Mouse (Mus musculus) midbrain, embryonic 10.5 days (tissue): ENCODE data around the gene Gfi1b. TPM values are rescaled to one million over a fixed set of nuclear protein-coding genes. Genes with fewer than 3 reads are reported as not detected.

ENCODE experiments used
- DNase-seq: peaks from one replicate; pipeline ENCODE4 v3.0.0-alpha.2; 2017; ENCODE audit warnings: low spot score
- H3K27ac ChIP-seq: fragments of 300-500 bp; sonication (generic); replicated peaks from 2 replicates; pipeline ENCODE4 v1.5.1; 2016; ENCODE audit warnings: mild to moderate bottlenecking
- H3K27me3 ChIP-seq: fragments of 300-500 bp; sonication (generic); 2 replicates; pipeline ENCODE4 v1.6.1; 2016; ENCODE audit warnings: low read depth, mild to moderate bottlenecking; ENCODE audit not compliant: poor library complexity, severe bottlenecking
- H3K36me3 ChIP-seq: fragments of 300-500 bp; sonication (generic); 2 replicates; pipeline ENCODE4 v1.6.1; 2016; ENCODE audit warnings: mild to moderate bottlenecking, moderate library complexity
- H3K4me1 ChIP-seq: fragments of 300-500 bp; sonication (generic); 2 replicates; pipeline ENCODE4 v1.6.1; 2016
- H3K4me3 ChIP-seq: fragments of 300-500 bp; sonication (generic); 2 replicates; pipeline ENCODE4 v1.5.1; 2016; ENCODE audit warnings: mild to moderate bottlenecking, moderate library complexity
- H3K9me3 ChIP-seq: fragments of 300-500 bp; sonication (generic); replicated peaks from 2 replicates; pipeline ENCODE4 v1.6.1; 2016; ENCODE audit warnings: mild to moderate bottlenecking
- WGBS: fragments of 180-500 bp; shearing (Covaris S2); methylation state at CpG from one replicate; pipeline ENCODE4 v1.1.7; 2016; 5-methylcytosine and 5-hydroxymethylcytosine counted together
- polyA plus RNA-seq: library from polyadenylated mRNA; unstranded; fragments of >200 nt; fragmentation: Nextera tagmentation; extraction: Ambion mirVana; gene quantifications from 2 replicates; pipeline ENCODE4 v1.2.1, GENCODE M21; 2016

Gfi1b gene
- polyA plus RNA-seq, 1 experiment from 2014 or later, result 4.3 TPM

DNA sequence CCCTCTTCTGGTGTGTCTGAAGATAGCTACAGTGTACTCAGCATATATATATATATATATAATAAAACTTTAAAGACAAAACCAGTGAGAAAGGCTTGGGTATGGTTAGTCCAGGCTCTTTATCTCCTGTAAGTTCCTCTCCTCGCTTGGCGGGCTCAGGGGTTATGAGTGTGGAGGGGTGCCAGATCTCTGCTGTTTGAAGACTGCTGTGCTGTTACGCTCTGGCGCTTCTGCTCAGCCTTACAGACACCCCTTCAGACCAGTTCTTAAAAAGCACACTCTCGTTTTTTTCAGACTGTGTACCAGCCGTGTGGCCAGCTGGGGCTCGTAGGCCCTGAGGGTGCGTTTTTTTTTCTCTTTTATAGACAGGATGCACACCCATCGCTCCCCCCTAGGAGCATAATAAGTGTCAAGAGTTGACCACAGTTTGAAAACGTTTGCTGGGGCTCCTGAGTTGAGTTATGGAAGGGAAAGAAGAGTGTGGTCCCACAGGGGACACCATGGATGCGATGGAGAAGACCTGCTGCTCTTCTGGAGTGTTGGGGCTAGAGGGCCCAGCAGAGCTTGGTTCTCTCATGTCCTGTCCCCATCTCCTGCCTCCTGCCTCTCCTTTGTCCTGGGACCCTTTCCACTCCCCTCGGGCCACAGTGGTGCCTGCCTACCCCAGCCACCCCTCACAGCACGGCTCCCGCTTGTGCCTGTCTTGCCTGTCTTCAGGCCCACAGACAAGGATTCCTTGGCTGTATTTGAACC is 15.8 kb downstream of the Gfi1b start:
- Histone ChIP-seq H3K27me3 (no peaks in the 10 kb centered on the region), H3K9me3 (no peaks in the 10 kb centered on the region), H3K36me3 (no peaks in the 10 kb centered on the region), H3K4me1 (peaks cover 16% of the 10 kb centered on the region), H3K27ac (no peak overlapping the region), H3K4me3 (no peak overlapping the region)
- WGBS, result 79% methylated on average over 14 of the region's 14 CpGs
- DNase-seq, result no peak

DNA sequence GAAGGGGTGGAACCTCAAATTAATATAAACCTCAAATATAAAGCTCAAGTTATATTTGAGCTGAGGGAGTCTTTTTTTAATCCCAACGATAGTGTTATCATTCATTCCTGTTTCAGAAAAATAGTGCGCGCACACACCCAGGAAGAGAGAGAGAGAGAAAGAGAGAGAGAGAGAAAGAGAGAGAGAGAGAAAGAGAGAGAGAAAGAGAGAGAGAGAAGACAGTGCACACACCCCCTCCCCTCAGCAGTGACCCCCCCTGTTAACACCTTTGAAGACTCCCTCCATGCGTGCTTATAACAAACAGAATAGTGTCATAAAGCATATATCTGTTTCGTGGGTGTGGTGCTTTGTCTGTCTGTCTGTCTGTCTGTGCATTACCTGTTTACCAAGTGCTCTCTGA is 18.2 kb downstream of the Gfi1b start:
- 95% methylated on average over 5 of the region's 5 CpGs for WGBS
- no peaks in the 10 kb centered on the region for H3K27me3 ChIP-seq
- H3K4me3 ChIP-seq, result no peak overlapping the region
- no peaks in the 10 kb centered on the region for H3K9me3 ChIP-seq
- H3K4me1 ChIP-seq, result peaks cover 19% of the 10 kb centered on the region
- H3K27ac ChIP-seq, result no peak overlapping the region
- no peaks in the 10 kb centered on the region for H3K36me3 ChIP-seq
- DNase-seq, result no peak

DNA sequence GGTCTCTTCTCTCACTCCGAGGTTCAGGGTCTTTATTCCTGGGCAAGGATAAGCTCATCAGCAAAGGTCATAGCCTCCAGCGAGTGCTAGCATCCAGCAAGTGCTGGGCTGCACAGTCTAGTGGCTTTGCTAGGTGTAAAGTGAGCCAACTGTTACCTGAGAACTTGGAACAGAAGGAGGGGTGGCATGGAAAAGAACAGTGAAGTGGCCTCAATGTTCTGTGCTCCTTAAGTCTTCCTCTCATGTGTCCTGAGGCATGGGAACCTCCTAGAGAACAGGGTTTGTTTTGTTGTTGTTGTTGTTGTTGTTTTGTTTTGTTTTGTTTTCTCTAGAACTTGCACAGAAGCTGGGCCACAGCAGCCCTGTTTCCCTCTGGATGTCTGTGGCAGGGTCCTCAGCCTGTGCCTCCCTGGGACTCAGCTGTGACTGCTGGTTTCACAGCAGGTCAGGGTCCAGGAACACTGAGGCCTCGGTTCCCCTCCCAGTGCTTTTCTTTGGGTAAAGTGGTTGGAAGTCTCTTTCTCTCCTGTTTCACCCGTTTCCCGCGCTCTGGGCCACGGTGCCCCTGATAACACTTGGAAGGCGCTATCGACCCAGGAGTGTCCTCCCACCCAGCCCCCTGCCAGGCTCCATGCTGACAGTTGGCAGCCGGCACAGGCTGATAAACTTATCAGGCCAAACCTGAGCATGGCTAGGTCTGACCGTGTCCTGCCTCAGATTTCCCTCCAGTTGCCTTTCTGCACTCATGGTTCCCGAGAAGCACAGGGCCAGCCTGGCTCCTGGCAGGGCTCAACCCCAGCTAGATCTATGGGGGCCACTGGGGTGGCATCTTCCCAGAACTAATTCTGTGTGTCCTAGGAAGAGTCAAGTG is 19.8 kb downstream of the Gfi1b start:
- DNase-seq, result no peak
- peaks cover 22% of the 10 kb centered on the region for H3K4me1 ChIP-seq
- H3K36me3 ChIP-seq, result no peaks in the 10 kb centered on the region
- H3K9me3 ChIP-seq, result no peaks in the 10 kb centered on the region
- H3K27ac ChIP-seq, result no peak overlapping the region
- no peaks in the 10 kb centered on the region for H3K27me3 ChIP-seq
- no peak overlapping the region for H3K4me3 ChIP-seq
- 62% methylated on average over 12 of the region's 12 CpGs for WGBS

DNA sequence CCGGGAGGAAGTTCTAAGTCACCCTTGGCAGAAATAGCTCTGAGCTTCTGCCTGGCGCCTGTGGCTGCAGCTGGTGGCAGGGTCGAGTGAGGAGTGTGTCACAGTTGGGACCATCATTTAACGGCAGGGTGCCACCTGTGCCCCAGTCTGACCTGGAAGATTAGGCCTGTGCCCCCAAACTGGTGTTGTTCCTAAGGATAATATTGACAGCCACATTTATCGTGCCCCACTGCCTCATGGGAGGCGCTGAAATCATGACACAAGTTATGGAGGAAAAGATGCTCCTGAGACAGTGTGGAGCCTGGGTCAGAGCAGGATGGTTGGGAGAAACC is 22.2 kb downstream of the Gfi1b start:
- Histone ChIP-seq H3K9me3 (no peaks in the 10 kb centered on the region), H3K27ac (peak overlapping the region; percentile 59; the same call in 1 of the 2 replicates), H3K4me3 (no peak overlapping the region), H3K27me3 (no peaks in the 10 kb centered on the region), H3K36me3 (no peaks in the 10 kb centered on the region), H3K4me1 (peaks cover 22% of the 10 kb centered on the region)
- DNase-seq, result no peak
- 77% methylated on average over 6 of the region's 6 CpGs for WGBS

DNA sequence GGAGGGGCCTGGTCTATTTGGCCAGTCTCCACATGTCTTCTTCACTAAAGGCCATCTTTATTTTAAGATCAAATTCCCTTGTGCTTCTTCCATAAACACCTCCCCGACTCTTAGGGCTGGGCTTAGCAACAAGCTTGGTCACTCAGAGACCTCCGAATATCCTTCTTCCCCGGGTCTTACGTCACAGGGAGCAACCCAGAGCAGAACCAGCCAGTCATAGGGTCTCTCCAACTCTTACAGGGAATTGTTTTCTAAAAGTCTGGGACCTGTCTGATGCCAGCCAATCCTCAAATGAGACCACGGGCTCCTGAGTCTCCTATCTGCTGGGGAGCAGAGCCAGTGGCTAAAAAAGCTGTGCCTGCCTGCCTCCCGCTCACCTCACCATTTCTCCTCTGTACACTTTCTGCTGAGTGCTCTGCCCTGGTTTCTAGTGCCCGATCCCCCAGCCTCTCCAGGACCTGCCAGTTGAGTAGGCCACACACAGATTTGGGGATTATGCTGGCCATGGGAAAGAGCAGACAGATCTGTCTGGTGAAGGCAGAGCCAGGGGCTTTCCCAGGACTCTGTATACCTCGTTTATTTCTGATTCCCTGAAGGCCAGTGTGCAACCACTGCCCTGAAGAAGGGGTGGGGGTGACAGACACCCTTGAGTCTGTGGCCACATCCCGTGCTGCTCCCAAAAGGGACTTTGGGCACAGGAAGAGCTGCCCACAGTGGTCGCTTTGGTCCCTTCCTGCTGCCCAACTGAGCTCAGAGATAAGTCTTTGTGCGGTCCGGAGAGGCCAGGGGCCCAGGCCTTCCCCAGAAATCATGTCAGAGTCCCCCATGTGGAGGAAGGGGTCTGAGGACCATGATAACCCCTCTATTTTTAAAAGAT is 22.9 kb downstream of the Gfi1b start:
- peak overlapping the region; percentile 59 for H3K27ac ChIP-seq
- H3K9me3 ChIP-seq, result no peaks in the 10 kb centered on the region
- WGBS, result 63% methylated on average over 12 of the region's 12 CpGs
- H3K4me3 ChIP-seq, result no peak overlapping the region
- H3K27me3 ChIP-seq, result no peaks in the 10 kb centered on the region
- DNase-seq, result no peak
- H3K36me3 ChIP-seq, result no peaks in the 10 kb centered on the region
- peaks cover 22% of the 10 kb centered on the region for H3K4me1 ChIP-seq

DNA sequence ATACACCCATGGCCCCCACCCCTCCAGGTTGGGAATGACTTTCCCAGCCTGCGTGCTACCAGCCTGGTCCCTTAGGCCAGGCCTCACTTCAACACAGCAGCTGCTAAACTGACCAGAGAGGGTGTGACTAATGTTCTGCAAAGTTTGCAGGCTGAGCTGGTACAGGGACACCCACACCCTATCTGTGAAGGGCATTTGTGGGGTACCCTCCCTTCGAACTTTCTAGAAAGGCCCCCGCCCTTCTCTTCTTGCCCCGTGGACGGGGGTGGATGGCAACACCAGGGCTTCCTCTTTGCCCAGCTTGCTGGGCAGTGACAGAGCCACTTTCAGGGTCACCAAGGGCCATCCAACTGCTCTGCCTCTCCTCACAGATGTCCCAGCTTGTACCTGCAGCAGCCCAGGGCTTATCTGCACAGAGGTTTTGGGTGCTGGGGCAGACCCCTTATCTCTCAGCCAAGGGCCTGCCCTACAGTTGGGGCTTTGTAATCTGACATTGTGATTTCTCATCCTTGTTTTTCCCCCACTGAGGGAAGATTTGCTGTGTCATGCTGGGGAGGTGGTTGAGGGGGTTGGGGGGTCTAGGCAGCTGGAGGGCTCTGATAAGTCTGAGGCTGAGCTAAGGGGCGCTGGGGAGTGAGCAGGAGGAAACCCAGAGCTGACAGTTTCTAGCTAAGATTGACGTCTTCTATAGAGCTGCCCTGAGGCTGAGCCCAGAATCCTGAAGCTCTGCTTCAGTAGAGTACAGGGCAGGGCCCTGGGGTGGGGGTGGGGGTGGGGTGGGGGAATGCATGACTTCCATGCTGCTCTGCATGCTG is 23.8 kb downstream of the Gfi1b start:
- H3K36me3 ChIP-seq, result no peaks in the 10 kb centered on the region
- peak overlapping the region; percentile 49; the same call in 1 of the 2 replicates for H3K27ac ChIP-seq
- peaks cover 6% of the 10 kb centered on the region; the same call in 1 of the 2 replicates for H3K27me3 ChIP-seq
- DNase-seq, result no peak
- no peaks in the 10 kb centered on the region for H3K9me3 ChIP-seq
- H3K4me3 ChIP-seq, result no peak overlapping the region
- H3K4me1 ChIP-seq, result peaks cover 22% of the 10 kb centered on the region
- WGBS, result 77% methylated on average over 7 of the region's 7 CpGs

DNA sequence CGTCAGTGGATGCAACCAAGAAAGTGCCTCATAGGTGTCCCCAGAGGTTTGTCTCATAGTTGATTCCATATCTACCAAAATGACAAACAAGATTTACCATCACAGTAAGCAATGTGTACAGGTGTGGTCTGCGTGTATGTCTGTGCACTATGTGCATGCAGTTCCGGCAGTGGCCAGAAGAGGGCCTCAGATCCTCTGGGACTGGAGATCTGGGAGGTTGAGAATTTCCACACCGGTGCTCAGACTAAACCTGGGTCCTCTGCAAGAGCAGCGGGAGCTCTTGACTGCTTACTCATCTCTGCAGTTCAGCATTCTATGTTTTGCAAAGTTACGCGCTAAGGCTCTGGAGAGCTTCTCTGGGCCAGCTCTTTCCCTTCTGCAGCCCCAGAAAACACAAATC is 24.8 kb downstream of the Gfi1b start:
- no peak overlapping the region for H3K27ac ChIP-seq
- H3K9me3 ChIP-seq, result no peaks in the 10 kb centered on the region
- no peak for DNase-seq
- H3K36me3 ChIP-seq, result no peaks in the 10 kb centered on the region
- peaks cover 6% of the 10 kb centered on the region; the same call in 1 of the 2 replicates for H3K27me3 ChIP-seq
- 88% methylated on average over 7 of the region's 7 CpGs for WGBS
- no peak overlapping the region for H3K4me3 ChIP-seq
- H3K4me1 ChIP-seq, result peaks cover 22% of the 10 kb centered on the region

DNA sequence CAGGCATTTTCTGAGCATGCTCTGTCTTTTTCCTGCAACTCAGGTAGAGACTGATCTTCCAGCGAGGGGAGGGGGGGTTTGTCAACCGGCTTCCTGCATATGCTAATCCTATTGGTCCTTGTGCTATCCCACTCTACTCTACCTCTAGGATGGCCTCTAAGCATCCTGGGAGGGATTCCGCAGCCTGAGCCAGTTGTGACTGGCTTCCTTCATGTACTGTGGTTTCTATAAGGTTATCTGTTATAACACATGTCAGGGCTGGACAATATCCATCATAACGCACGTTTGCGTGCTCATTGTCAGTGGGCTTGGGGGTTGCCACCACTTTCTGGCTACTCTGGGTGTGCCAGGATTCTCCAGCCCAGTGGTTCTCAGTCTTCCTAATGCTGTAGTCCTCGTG is 25.8 kb downstream of the Gfi1b start:
- H3K27me3 ChIP-seq, result peaks cover 6% of the 10 kb centered on the region; the same call in 1 of the 2 replicates
- no peaks in the 10 kb centered on the region for H3K9me3 ChIP-seq
- H3K4me3 ChIP-seq, result no peak overlapping the region
- 87% methylated on average over 7 of the region's 7 CpGs for WGBS
- DNase-seq, result no peak
- no peaks in the 10 kb centered on the region for H3K36me3 ChIP-seq
- H3K27ac ChIP-seq, result no peak overlapping the region
- peaks cover 17% of the 10 kb centered on the region for H3K4me1 ChIP-seq

DNA sequence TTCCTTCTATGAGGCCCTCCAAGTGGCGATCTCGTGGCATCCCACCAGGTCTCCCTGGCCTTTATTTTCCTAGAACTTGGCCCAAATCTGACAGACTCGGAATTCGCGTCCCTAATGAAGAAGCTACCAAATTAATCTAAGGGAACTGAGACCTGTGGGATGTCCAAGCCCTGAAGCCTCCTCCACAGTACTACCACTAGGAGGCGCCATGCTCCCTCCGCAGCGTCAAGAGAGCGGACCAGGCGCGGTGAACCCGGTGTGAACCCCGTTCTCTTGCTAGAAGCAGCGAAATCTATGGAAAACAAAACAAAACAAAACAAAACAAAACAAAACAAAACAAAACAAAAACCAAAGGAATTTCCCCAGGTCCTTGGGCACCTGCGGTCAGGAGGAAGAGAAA is 29.0 kb downstream of the Gfi1b start:
- Histone ChIP-seq H3K36me3 (no peaks in the 10 kb centered on the region), H3K9me3 (no peaks in the 10 kb centered on the region), H3K27ac (no peak overlapping the region), H3K27me3 (peaks cover 6% of the 10 kb centered on the region; the same call in 1 of the 2 replicates), H3K4me3 (no peak overlapping the region), H3K4me1 (peaks cover 1% of the 10 kb centered on the region; the same call in 1 of the 2 replicates)
- DNase-seq, result peak; percentile 63
- WGBS, result 8% methylated on average over 15 of the region's 15 CpGs

DNA sequence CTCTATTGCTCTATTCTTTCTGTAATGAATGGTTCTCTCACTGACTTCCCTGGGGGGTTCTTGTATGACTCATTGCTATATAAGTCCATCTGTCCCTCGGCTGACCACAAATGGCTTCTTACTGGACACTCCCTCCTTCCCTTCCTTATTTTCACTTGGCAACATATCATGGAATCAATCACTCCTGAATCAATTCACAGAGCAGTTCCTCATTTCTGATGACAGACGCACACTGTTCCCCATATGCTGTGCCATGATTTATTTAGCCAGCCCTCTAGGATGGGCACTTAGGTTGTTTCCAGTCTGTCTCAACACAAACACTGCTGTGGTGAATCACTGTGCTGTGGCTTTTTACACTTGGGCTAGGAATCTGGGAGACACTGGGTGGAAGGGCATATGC is 30.3 kb downstream of the Gfi1b start:
- H3K9me3 ChIP-seq, result no peaks in the 10 kb centered on the region
- no peaks in the 10 kb centered on the region for H3K4me1 ChIP-seq
- peaks cover 6% of the 10 kb centered on the region; the same call in 1 of the 2 replicates for H3K27me3 ChIP-seq
- H3K27ac ChIP-seq, result no peak overlapping the region
- no peak for DNase-seq
- WGBS, result 88% methylated on average over 2 of the region's 2 CpGs
- no peaks in the 10 kb centered on the region for H3K36me3 ChIP-seq
- H3K4me3 ChIP-seq, result no peak overlapping the region

DNA sequence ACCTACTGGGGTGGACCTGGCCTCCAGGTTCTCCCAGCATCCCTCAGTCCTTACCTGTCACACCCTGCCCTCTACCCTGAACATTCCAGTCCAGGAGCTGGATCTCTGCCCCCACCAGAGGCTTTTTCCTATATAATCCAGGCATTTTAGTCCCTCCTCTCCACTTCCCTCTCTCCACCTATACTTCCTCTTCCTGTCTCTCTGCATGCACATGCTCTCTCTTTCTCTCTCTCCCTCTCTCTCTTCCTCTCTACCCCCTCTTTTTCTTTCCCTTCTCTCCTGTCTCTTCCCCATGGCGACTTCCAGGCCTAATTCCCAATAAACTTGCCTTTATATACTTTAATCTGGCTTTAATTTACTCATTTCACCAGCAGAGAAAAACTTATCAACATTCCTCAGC is 33.2 kb downstream of the Gfi1b start:
- no peak overlapping the region for H3K4me3 ChIP-seq
- no peak for DNase-seq
- no peaks in the 10 kb centered on the region for H3K9me3 ChIP-seq
- no peaks in the 10 kb centered on the region for H3K36me3 ChIP-seq
- H3K27ac ChIP-seq, result no peak overlapping the region
- H3K27me3 ChIP-seq, result peaks cover 6% of the 10 kb centered on the region; the same call in 1 of the 2 replicates
- WGBS, result 35% methylated on average over 1 of the region's 1 CpGs
- H3K4me1 ChIP-seq, result peaks cover 4% of the 10 kb centered on the region

DNA sequence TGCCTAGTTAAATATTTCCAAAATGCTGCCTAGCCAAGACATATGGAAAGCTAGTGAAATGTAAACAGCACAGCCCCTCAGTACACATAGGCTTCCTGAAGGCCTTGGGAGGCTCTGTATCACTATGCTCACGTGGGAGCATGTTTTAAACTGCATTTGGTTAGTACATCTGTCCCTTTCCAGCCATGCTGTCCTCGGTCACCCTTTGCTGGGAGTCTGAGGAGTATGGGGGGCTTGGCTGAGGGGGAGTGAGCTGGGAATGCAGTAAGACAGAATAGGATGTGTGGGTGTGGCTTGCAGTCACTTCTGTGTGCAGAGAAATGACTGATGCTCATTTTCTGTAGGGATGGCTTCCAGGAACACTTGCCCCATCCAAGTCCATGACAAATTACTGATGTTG is 36.1 kb downstream of the Gfi1b start:
- H3K27me3 ChIP-seq, result no peaks in the 10 kb centered on the region
- no peak overlapping the region for H3K27ac ChIP-seq
- no peak overlapping the region for H3K4me3 ChIP-seq
- H3K36me3 ChIP-seq, result peaks cover 6% of the 10 kb centered on the region
- peaks cover 27% of the 10 kb centered on the region for H3K4me1 ChIP-seq
- no peaks in the 10 kb centered on the region for H3K9me3 ChIP-seq
- DNase-seq, result no peak
- WGBS, result 54% methylated on average over 2 of the region's 2 CpGs
